Mouse (Mus musculus): ENCODE measurements around the gene Ptprj.
"Not testable (repeated sequence)": the region's sequence is repeated elsewhere in the genome, so short reads cannot be mapped to it uniquely, and the experiment has no call there.

Ptprj gene

DNA sequence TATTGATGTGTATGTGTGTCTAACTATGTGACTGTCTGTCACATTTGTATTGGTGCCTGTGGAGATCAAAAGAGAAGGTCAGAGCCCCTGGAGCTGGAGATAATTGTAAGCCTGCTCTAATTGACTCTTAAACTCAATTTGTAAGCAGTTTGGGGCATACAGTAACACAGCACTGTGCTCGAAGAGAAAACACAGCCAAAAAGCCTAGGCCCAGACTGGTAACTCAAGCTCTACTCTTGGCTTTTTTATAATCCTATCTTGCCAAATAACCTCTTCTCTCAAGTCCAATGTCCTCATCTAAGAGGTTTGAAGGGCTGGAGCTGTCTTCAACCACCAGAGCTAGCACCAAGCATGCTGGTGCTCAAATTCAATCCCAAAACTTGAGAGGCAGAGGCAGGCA lies 3.5 kb downstream of the Ptprj start:
- no peak for DNase-seq

DNA sequence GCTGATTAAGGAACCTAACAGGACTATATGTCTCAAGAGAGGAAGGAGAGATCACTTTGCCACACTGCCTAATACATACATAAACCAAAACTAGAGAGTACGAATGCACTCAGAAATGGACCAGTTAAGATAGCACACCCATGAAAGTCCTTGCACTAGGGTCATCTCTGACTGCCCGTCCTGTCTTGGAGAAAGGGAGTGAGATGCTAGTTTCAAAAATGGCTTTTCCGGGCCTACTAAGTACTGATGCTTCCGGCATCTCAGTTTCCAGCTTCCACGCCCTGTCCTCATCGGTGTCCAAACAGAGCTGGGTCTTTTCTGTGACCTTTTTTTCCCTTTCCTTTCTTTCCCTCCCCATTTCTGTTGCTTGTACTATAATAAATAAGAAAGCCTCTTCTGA lies 4.0 kb downstream of the Ptprj start:
- DNase-seq = no peak

DNA sequence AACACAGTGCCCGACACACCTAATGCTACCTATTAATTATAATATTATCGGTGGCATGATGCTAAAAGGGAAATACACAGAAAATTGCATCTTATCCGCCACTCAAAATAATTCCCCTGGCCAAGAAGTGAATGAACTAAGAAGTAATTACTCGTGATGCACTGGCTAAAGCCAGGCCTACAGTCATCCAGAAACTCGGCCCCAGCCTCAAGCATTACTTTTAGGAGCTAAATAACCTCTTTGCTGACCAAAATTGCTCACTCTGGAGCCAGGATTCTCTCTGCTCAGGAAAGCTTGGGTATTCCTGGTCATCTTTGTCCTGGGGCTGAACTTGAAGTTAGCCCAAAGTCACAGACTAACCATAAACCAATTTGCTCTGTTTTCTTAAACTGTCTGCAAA lies 4.7 kb downstream of the Ptprj start:
- DNase-seq = no peak

DNA sequence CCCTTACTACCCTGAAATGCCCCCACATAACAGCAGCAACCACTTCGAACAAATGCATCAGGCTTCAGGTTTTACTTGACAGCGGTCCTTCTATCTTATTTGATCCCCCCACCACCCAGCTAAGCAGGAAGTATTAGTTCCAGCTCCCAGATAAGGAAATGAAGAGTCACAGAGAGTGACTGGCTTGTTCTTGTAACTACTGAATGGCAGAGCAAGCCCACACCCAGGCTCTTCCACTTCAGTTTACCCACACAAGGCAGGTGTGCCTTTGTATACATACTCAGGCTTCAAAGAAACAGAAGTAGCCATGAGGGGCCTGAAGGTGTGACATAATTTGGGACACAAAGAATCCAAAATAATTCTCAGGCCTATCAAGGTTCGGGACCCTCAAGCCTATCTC lies 5.3 kb downstream of the Ptprj start:
- DNase-seq = no peak

DNA sequence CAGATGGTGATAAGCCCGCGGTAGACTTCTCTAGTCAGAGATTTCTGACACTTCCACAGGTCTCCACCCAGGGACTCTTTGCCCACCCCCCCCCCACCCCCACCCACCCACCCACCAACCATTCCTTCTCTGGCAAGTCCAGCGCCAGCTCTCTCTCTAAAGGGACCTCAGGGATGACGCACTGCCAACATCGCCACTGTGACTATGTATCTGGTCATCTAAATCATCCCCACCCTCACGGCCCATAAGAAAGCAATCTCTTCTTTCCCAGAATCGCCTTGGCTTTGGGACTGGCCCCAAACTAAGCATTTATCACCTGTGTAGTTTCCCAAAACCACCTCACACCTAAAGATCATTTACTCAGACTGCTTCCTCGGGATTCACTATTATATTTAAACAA lies 5.9 kb downstream of the Ptprj start:
- DNase-seq = no peak

DNA sequence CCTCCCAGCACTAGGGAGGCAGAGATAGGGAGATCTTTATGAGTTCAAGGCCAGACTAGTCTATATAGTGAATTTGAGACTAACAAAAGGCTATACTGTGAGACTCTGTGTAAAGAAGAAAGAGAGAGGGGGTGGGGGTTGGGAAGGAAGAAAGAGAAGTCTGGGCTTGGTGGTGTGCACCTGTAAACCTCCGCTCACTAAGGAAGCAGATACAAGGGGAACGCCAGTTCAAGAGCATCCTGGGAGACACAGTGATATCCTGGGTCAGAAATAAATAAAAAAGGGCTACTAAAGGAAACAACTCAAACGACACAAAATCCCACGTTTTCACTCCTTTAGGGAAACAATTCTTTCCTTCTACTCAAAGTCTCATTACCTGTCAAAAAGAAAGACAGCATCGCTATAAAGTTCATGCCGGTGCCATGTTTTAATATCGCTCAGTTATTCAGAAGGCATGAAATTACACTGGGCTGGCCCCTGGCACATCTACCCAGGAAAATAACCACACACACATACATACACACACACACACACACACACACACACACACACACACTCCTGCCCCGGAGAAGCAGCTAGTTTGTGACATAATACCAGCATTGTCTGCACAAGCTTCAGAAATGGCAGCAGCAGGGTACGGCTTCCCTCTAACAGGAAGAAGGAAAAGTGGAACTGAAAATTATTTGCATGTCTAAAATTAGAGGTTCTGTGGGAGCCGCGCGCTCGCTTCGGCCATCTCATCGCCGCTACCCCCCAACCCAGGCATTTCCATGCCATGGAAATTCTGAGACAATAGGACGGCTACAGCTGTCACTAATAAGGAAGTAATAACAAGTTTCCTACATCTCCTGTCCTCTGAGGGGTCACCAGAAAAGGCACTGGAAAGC lies 6.6 kb downstream of the Ptprj start:
- DNase-seq = peak; percentile 28

DNA sequence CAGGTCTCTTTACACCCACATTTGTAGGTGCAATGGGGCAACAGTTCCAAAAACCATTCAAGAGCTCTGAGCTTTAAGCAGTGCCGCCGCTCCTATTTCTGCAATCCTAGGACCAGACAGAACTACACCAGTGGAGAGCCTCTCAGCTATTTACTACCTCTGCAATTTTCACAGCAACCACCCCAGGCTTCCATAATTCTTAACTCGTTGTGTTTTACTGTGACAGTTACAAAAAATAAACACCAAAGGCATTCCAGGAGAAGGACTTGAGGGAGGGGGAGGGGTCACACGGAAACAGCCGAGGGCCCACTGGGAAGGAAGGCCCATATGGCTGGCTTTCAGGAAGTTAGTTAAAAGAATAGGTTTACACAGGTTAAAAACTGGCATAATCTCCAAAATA lies 8.3 kb downstream of the Ptprj start:
- DNase-seq = no peak

DNA sequence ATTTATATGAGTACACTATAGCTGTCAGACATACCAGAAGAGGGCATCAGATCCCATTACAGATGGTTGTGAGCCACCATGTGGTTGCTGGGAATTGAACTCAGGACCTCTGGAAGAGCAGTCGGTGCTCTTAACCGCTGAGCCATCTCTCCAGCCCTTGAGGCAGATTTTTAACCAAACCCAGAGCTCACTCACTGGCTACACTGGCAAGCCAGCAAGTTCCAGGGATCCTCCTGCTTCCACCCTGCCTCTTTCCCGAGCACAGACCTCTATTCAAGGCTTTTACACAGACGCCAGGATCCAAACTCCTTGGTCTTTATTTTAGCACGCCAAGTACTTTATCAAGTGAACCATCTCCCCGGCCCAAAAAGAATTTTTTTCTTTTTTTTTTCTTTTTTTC lies 9.0 kb downstream of the Ptprj start:
- DNase-seq = not testable (repeated sequence)

DNA sequence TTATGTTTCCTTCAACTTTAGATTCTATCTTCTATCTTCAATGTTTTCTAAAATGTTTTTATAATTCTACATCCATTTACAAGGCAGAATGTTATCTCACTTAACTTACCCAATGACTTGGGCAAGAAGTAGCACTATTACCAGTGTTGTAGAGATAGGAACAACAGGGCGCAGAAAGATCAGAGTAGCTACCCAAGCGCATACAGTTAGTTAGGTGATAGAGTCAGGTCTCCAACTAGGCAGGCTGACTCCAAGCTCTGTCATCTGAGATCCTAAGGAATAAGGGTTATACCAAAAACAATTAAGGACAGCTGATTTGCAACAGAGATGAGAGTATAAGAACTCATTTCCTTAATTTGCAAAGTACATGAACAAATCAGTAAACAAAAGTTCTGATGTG lies 9.6 kb downstream of the Ptprj start:
- no peak for DNase-seq

DNA sequence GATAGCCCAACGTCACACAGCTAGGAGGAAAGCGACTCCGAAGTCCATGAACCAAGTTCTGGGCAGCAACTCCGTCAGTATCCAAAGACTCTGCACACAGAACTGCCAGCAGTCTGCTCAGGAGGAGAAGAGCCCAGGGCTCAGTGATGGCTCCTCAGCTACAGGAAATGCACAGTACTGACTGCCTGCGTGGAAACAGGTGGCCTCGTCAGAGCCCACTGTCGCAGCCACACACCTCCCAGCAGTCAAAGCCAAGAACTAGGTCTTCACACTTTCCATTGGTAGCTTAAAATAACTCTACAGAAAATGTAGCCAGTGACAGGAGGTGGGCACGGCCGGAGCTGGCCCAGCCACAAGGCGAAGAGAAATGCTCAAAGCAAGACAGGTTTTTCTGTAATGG lies 10.2 kb downstream of the Ptprj start:
- DNase-seq = no peak

DNA sequence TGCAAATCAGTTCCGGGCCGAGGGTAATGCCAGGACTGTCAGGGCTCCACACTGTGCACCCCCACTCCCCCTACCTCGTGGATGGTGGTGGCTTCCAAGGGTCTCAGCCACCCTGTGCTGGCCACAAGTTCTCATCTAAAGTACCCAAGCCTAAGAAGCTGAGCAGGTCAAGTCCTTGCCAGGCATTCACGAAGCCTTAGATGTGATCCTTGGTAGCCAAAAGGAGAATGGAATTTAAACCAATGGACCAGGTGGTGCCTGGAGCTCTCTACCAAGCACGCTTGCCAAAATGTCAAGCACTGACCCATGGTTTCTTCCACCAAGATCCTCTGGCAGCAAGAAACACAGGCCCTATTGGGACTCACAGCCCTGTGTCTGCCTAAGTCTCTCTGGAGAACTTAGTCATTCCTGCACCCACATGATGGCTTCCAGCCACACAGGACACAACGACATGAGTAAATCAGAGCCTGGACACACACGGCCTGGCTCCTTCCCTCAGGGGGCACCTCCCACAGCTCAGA lies 11.4 kb downstream of the Ptprj start:
- no peak for DNase-seq

DNA sequence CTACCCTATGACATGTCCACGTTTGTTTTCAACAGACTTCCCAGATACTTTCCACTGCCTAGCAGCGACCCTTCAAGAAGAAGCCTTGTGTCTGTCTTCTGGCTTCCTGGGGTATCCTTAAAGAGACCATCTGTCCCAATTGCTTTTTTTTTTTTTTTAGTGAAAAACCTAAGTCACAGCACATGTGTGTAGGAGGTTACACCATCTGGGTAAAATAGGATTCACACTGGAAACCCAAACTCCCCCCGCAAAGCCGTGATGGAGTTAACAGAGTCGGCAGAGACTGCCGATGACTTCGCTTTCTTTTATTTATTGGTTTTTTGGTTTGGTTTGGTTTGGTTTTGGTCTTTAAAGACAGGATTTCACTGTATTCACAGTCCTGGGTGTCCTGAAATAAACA lies 12.4 kb downstream of the Ptprj start:
- DNase-seq = no peak

DNA sequence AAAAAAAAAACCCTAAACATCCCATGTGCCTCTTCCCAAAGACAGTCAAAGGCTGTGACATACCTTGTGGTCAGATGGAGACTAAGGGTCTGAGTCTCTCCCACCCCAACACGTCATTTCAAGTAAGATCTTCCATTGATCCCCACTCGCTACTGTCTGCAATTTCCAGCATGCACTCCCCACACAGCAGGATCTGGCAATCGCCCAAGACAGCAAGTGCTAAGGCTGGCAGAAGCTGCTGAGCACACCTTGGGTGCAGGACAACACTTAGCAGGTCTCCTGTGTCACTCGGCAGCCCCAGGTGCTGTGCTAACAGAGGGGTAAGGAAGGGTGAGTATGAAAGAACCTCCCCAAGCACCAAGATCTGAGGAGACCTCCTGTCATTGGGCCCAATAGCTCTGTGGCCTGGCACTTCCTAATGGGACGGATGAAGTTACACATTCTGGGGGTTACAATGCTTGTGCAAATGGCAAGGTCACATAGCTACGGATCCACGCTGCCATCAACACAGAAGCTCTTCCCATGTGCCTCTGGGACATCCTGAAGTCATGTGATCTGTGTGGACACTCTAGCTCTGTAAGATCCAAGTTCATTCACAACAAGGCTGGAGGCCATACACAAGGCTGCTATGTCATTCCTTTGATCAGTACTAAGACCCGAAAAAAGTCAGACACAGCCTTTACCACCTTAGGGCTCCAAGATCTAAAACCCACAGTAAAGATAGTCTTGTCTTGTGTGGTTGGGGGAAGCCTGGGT lies 13.5 kb downstream of the Ptprj start:
- peak; percentile 56 for DNase-seq

DNA sequence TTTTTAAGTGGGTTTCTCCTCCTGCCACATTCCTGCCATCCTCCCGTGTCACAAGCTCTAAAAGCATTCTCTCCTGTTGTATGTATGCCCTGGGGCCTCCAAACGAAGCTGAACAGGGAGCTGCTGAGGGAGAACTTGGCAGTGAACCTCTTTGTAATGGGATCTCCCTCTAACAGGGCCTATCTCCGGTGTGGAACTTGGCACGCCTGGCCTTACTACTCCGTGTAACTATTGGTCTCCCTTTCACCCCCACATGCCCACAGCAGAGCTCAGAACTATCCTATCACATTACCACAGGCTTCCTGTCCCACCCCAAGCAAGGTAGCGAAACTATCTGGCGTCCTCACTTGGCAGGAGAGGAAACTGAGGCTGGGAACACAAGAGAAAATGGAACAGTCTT lies 14.4 kb downstream of the Ptprj start:
- DNase-seq = no peak

DNA sequence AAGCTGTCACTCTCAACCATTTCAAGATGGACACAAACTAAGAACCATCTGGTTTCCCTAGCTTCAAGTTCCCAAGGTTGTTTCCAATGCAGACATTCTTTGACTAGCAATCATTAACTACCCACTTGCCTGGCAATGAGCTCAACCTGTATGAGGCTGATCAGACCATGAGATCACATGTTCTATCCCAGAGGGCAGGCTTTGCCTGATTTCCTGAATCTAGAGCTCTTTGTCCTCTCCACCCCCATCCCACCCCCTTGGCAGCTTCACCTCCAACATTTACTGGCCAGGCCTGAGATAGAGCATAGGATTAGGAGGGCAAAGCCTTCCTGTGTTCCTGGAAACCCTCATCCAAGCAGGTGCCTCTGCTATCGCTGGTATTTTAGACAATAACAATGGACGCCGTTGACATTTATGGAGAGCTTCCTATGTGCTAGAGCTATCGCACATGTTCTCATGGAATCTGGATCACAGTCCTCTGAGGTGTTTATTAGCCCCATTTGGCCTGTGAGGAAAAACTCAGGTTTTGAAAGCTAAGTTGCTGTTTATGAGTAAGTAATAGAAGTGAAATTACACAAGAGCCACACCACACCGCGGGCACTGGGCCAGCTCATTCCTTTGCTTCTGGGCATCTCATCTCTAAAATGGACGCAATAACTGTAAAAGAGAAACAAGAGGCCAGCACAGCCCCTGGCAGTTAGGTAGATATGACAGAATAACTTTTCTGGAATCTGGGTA lies 15.1 kb downstream of the Ptprj start:
- no peak for DNase-seq

DNA sequence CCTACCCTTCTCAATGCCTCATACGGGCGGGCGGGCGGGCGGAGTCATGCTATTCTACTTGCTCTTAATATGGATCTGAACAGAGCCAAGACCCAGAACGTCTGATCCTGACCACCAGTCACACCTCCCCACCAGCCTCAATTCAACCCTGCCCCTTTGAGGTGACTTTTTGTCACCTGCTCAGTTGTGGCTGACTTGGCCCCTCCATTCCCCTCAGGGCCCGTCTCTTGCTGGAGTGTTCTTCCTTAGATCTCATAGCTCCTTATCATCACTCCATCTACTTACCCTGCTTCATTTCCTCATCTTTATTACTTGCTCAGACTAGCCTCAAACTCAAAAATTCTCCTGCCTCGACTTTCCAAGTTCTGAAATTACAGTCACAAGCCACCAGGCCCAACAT lies 15.9 kb downstream of the Ptprj start:
- no peak for DNase-seq

DNA sequence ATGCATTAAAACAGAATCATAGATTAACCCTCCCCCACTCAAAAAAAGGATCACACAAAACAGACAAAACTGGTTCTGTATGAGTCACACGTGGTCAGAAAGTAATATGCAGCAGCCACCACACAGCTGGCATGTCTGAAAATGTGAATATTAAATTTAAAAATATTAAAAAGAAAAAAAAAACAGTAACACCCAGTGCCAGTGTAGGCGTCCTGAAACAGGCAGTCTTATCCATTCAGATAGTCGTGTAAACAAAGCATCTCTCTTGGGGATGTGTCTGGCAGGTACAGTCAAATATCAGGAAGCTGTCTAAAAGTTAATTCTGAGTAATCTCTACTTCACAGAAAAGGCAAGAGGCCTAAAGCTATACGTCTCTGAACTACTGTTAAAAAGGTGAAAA lies 17.3 kb downstream of the Ptprj start:
- no peak for DNase-seq

DNA sequence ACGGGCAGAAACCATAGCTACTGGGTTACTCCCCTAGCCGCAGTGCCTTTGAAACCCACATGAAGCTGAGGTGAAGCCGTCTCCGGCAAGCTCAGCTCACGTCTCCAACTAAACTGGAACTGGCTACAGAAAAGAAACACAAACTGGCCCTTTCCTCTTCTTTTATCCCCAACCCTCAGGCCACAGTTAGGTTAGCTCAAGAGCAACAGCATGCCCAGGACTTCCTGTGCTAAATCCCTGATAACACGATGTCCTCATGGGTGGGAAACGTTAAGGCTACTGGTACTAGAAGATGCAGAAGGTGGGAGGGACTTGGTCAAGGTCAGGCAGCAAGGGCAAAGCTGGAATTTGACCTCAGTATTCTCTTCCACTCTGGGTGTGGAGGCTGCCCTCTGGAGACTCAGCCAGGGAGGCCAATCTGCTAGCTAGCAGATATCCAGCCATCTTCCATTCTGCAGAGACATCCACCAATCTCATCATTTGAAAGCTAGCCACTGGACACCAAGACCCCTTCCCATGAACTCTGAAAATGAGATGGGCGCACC lies 18.2 kb downstream of the Ptprj start:
- DNase-seq = no peak

DNA sequence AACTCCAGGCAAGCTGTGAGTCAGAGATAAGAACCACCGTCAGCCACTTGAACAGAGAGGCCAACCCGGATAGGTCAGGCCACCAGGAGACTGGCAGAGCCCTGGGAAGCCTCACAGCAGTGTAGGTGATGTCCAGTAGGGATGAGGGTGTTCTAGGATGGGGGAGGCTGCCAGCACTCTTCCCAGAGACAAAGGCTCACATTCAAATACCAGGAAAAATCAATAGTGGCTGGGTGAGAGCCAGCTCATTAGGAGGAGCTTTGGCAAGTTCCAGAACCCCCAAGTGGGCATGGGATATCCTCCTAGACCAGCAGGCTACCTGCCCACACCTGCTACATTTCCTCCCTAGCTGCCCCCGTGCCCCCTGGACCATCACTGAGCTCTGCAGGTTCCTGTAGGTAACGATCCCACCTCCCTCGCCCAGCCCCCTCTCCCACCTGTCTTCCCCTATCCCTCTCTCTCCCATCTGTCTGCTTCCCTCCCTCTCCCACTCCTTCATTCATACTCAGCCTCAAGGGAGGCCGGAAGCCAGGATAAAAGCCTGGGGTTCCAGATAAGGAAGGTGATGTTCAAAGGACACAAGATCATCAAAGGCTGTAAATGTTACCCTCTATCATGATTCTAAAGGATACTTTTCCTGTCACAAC lies 20.1 kb downstream of the Ptprj start:
- no peak for DNase-seq

DNA sequence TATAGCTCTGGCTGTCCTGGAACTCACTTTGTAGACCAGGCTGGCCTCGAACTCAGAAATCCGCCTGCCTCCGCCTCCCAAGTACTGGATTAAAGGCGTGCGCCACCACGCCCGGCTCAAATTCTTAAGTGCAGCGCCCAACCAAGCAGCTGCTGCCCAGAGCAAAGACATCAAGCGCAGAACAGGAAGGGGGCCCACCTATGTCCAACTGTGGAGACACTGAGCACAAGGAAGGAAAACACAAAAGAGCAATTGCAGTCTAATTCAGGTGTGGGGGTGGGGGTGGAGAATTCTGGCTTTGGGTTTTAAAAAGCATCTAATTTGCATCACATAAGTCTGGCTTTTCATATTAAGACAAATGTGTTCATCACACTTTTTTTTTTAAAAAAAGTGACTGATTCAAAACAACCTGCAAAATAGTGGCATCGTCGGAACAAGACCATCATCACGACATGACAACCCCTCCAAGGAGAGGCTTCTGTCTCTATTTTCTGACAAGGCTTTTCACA lies 20.7 kb downstream of the Ptprj start:
- DNase-seq = no peak

DNA sequence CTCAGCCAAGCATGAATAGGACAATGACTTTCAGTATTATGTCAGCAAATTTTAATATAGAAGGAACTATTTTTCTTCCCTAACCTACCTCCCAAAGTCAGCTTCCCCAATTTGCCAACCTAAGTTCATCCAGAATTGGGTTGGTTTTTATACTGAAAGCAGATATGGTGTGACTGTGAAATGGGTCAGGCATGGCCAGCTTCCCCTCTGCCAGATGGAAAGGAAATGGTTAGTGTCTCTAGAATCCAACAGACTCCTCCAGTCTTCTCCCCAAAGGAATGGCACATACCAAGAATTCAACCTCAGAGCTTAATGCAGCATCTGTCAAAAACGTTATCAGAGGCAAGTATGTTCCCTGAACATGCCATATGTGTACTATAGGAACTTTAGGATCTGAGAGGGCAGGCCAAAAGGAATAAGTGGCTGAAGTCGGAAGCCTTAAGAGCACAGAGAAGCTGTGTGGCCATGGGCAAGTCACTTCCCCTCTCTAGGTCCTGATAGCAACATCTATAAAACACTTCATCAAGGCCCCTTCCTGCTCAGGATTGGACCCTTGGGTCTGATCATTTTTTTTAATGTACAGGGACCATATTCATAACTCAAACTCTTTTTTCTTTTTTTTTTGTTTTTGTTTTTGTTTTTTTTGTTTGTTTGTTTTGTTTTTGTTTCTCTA lies 21.3 kb downstream of the Ptprj start:
- DNase-seq = no peak

DNA sequence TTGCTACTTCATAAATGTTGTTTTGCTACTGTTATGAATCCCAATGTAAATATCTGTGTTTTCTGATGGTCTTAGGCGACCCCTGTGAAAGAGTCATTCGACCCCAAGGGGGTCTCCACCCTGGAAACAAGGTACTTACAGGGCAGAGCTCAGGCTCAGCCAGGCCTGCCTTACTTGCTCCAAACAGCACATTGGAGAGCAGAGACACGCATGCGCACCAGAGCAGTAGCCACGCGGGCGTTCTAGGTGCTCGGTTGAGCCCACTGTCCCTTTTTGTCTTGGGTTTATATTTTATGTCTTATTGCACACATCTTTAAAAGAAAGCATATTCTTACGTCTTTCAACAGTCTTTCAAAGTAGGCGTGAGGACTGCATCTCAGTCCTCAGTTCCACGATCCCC lies 22.1 kb downstream of the Ptprj start:
- DNase-seq = no peak
